Mouse (Mus musculus) liver, embryonic 15.5 days (tissue): Measurements from ENCODE around the gene Trmt10a. TPM values are rescaled to one million over a fixed set of nuclear protein-coding genes. Genes with fewer than 3 reads are reported as not detected.

Experiments used
- ATAC-seq: fragments of 200-750 bp; cut with Nextera tagmentation; 2 replicates; pipeline ENCODE4 v1.8.0; 2017; ENCODE audit warnings: moderate number of reproducible peaks, mild to moderate bottlenecking, moderate library complexity; ENCODE audit not compliant: insufficient read depth
- H3K27ac ChIP-seq: fragments of 300-500 bp; sonication (generic); replicated peaks from 2 replicates; pipeline ENCODE4 v1.5.1; 2015; ENCODE audit warnings: mild to moderate bottlenecking, inconsistent platforms
- H3K27me3 ChIP-seq: fragments of 300-500 bp; sonication (generic); 2 replicates; pipeline ENCODE4 v1.6.1; 2015; ENCODE audit warnings: mild to moderate bottlenecking, inconsistent platforms
- H3K36me3 ChIP-seq: fragments of 300-500 bp; sonication (generic); replicated peaks from 2 replicates; pipeline ENCODE4 v1.6.1; 2015; ENCODE audit warnings: moderate library complexity, mild to moderate bottlenecking, inconsistent platforms
- H3K4me1 ChIP-seq: fragments of 300-500 bp; sonication (generic); replicated peaks from 2 replicates; pipeline ENCODE4 v1.6.1; 2015; ENCODE audit warnings: inconsistent platforms
- H3K4me2 ChIP-seq: fragments of 300-500 bp; sonication (generic); 2 replicates; pipeline ENCODE4 v1.6.1; 2015; ENCODE audit warnings: moderate library complexity, mild to moderate bottlenecking, inconsistent platforms
- H3K4me3 ChIP-seq: fragments of 300-500 bp; sonication (generic); replicated peaks from 2 replicates; pipeline ENCODE4 v1.5.1; 2015; ENCODE audit warnings: mild to moderate bottlenecking, inconsistent platforms
- H3K9ac ChIP-seq: fragments of 300-500 bp; sonication (generic); 2 replicates; pipeline ENCODE4 v1.6.1; 2015; ENCODE audit warnings: moderate library complexity, mild to moderate bottlenecking, inconsistent platforms
- H3K9me3 ChIP-seq: fragments of 300-500 bp; sonication (generic); replicated peaks from 2 replicates; pipeline ENCODE4 v1.6.1; 2016; ENCODE audit warnings: inconsistent platforms
- WGBS: fragments of 180-500 bp; shearing (Covaris S2); methylation state at CpG from one replicate; pipeline ENCODE4 v1.1.7; 2015; ENCODE audit warnings: mixed read lengths; ENCODE audit not compliant: insufficient replicate concordance; 5-methylcytosine and 5-hydroxymethylcytosine counted together
- polyA plus RNA-seq: library from polyadenylated mRNA; unstranded; fragments of >200 nt; fragmentation: Nextera tagmentation; extraction: Ambion mirVana; gene quantifications from 2 replicates; pipeline ENCODE4 v1.2.1, GENCODE M21; 2015

The Trmt10a gene
- polyA plus RNA-seq, 1 experiment from 2014 or later, result 4.8 TPM

DNA sequence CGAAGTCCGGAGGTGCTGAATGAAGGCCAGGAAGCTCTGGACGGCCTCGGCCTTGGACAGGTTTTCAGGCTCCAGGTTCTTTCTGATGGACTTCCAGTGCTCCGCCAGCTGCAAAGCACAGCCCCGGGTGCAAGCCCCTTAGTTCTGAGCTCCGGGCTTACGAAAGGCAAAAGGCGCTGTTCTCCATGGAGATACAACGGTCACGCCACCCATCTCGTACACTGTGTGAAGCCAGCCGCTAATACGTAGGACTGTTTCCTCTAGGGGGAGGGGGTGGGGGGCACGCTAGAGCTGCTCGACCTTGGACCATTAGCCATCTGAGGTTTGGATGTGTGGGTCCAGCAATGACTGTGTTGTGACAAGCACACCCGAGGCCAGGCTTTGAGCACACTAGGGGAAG is 29.1 kb upstream of the Trmt10a start:
- Histone ChIP-seq H3K4me2 (no peak overlapping the region), H3K9me3 (no peaks in the 10 kb centered on the region), H3K4me3 (no peak overlapping the region), H3K27me3 (no peaks in the 10 kb centered on the region), H3K27ac (no peak overlapping the region), H3K4me1 (no peaks in the 10 kb centered on the region), H3K36me3 (0 out of 2 replicates have a peak, but pooled peaks cover 11% of the 10 kb centered on the region), H3K9ac (no peak overlapping the region)
- WGBS, result 78% methylated on average over 17 of the region's 17 CpGs
- no peak for ATAC-seq

DNA sequence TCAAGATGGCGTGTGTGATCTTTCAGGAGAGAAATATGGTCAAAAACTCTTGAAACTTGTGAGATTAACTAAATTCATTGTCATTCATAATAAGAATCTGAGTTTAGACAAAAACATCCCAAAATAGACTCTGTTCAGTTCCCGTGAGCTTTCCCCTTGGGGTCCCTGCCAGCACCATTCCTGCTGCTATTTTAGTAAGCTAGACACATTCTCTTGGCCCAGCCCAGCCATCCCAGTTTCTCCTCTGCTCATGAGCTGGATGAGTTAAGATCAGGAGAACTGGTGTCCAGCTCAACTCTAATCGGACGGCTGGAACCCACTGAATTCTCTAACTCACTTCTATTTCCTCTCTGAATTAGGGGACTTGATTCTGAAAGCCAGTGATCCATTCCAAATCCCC is 26.4 kb upstream of the Trmt10a start:
- no peak overlapping the region for H3K27ac ChIP-seq
- no peaks in the 10 kb centered on the region for H3K9me3 ChIP-seq
- H3K36me3 ChIP-seq, result 0 out of 2 replicates have a peak, but pooled peaks cover 11% of the 10 kb centered on the region
- no peak overlapping the region for H3K4me3 ChIP-seq
- H3K4me2 ChIP-seq, result no peak overlapping the region
- H3K4me1 ChIP-seq, result no peaks in the 10 kb centered on the region
- no peaks in the 10 kb centered on the region for H3K27me3 ChIP-seq
- ATAC-seq, result no peak
- 73% methylated on average over 4 of the region's 4 CpGs for WGBS
- no peak overlapping the region for H3K9ac ChIP-seq

DNA sequence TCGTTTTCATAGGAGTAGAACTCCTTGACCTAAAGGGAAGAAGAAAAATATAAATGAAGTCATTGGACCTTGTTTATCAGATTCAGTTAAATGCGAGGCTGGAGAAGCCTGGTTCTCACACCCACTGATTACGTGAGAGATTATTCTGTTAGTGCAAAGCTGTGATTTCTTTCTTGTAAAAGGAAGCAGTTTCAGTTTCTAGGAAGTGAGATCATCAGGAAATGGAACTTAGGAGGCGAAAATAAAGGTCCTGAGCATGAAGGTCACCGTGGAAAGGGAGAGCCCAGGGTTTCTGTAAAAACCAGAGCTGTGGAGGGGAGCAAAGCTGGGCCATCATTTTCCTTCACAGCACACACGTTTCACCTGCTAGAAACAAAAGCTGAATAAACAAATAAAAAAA is 24.9 kb upstream of the Trmt10a start:
- 45% methylated on average over 6 of the region's 6 CpGs for WGBS
- 0 out of 2 replicates have a peak, but pooled peaks cover 8% of the 10 kb centered on the region for H3K36me3 ChIP-seq
- no peak overlapping the region for H3K4me3 ChIP-seq
- H3K9me3 ChIP-seq, result no peaks in the 10 kb centered on the region
- ATAC-seq, result no peak
- no peaks in the 10 kb centered on the region for H3K27me3 ChIP-seq
- H3K4me1 ChIP-seq, result no peaks in the 10 kb centered on the region
- no peak overlapping the region for H3K4me2 ChIP-seq
- H3K27ac ChIP-seq, result no peak overlapping the region
- no peak overlapping the region for H3K9ac ChIP-seq

DNA sequence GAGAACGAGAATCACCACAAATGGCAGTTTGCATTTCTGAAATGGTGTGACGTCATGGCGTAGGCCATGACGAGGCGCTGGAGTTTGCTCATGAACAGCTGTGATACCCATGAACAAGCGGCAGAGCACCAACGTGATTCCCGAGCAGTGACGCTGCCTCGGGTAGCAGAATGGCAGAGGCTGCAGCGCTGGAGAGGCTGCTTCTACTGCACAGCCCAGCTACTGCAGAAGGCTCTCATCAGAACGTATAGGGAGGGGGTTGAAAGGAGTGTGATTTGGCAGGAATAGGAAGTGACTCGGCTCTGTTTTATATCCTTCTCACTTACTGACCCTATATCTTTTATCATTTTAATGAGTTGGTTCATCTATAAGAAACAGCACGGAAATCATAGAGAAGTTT is 24.4 kb upstream of the Trmt10a start:
- Histone ChIP-seq H3K4me1 (no peaks in the 10 kb centered on the region), H3K4me2 (no peak overlapping the region), H3K4me3 (no peak overlapping the region), H3K36me3 (0 out of 2 replicates have a peak, but pooled peaks cover 7% of the 10 kb centered on the region), H3K9ac (no peak overlapping the region), H3K27ac (no peak overlapping the region), H3K27me3 (no peaks in the 10 kb centered on the region), H3K9me3 (no peaks in the 10 kb centered on the region)
- 64% methylated on average over 14 of the region's 14 CpGs for WGBS
- no peak for ATAC-seq

DNA sequence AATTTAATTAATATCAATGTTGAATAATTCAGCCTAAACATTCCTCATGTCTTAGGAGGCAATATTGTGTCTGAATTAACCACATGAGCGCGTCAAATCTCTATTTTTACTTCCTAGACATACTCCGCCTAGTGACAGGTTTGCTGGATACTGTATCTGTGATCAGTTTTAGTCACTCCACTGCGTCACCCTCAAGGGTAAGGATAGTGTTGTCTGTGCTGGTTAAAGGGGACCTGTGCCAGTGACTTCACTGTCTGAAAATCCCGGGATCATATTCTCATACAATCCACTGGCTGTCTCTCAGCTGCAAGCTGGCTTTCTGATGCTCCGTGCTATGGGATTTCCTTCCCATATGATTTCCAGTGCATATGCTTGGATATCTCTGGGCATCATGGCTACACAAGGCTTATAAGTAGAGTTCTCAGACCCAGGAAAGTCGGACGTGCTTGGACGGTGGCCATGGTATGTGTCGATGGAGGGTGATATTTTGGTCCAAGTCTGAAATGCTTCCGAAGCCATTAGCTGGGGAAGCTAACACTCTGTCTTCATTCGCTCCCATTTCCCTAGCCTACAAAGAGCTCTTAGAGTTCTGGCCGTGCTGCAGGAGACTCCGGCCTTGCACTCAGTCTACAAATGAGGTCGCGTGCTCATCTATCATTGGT is 23.7 kb upstream of the Trmt10a start:
- H3K36me3 ChIP-seq, result no peaks in the 10 kb centered on the region
- no peak overlapping the region for H3K9ac ChIP-seq
- no peak overlapping the region for H3K4me2 ChIP-seq
- no peaks in the 10 kb centered on the region for H3K27me3 ChIP-seq
- WGBS, result 80% methylated on average over 16 of the region's 16 CpGs
- no peaks in the 10 kb centered on the region for H3K4me1 ChIP-seq
- no peaks in the 10 kb centered on the region for H3K9me3 ChIP-seq
- H3K4me3 ChIP-seq, result no peak overlapping the region
- ATAC-seq, result no peak
- no peak overlapping the region for H3K27ac ChIP-seq

DNA sequence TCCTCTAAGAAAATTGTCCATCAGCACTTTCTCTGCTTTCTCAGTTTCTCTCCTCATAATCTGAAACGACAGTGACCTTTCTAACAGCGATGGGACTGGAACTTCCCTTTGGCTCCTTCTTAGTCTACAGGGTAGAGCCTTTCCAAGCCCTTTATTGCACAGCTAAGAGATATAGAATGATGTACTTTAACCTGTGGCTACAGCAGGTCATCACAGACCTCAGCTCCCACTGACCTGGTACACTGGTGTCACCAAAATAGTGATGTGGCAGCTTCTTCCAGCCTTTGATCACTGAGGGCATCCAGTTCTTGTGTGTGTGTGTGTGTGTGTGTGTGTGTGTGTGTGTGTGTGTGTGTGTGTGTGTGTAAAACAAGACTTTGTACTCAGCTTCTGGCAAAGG is 21.8 kb upstream of the Trmt10a start:
- H3K27me3 ChIP-seq, result no peaks in the 10 kb centered on the region
- H3K9ac ChIP-seq, result no peak overlapping the region
- H3K36me3 ChIP-seq, result no peaks in the 10 kb centered on the region
- WGBS, result 81% methylated on average over 2 of the region's 2 CpGs
- H3K4me2 ChIP-seq, result no peak overlapping the region
- ATAC-seq, result no peak
- no peaks in the 10 kb centered on the region for H3K9me3 ChIP-seq
- no peak overlapping the region for H3K4me3 ChIP-seq
- no peak overlapping the region for H3K27ac ChIP-seq
- no peaks in the 10 kb centered on the region for H3K4me1 ChIP-seq

DNA sequence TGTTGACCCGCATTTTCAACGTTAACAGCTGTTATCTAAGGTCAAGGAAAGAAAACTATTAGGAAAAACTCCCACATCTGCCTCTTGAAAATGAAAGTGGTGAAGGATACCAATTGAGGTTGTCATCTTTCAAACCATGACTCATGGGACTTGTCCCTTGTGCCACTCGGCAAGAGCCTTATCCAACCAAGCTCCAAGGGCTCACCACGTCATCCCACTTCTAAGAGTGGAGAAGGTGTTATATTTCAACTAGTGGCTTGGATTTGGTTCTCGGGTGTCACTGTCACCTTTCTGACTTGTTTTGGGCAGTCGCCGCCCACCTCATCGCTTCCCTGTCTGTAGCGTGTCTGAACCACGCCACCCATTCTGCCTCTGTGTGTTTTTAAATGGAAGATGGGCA is 19.4 kb upstream of the Trmt10a start:
- H3K27ac ChIP-seq, result no peak overlapping the region
- WGBS, result 64% methylated on average over 10 of the region's 10 CpGs
- no peaks in the 10 kb centered on the region for H3K9me3 ChIP-seq
- no peak overlapping the region for H3K9ac ChIP-seq
- peaks cover 11% of the 10 kb centered on the region; the same call in 1 of the 2 replicates for H3K4me1 ChIP-seq
- no peaks in the 10 kb centered on the region for H3K27me3 ChIP-seq
- H3K4me3 ChIP-seq, result no peak overlapping the region
- H3K4me2 ChIP-seq, result no peak overlapping the region
- H3K36me3 ChIP-seq, result no peaks in the 10 kb centered on the region
- no peak for ATAC-seq

DNA sequence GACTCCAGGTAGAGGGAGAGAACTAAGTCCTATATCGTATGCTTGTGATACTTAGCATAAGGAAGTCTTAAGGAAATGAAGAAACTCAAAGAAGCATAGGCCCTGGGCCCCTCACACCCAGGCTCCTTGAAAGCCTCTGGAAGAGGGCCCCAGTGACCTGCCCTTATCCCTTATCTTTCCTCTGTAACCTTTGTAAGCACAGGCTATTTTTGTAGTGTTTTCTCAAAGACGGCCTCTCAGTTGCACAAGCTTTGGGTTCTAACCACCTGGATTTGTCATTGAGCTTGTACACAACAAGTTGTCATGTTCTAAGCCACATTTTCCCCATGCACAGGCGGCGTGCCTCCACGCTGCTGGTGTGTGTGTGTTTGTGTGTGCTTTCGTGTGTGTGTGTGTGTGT is 14.1 kb upstream of the Trmt10a start:
- 58% methylated on average over 6 of the region's 6 CpGs for WGBS
- peak overlapping the region; percentile 3; the same call in 1 of the 2 replicates for H3K4me3 ChIP-seq

DNA sequence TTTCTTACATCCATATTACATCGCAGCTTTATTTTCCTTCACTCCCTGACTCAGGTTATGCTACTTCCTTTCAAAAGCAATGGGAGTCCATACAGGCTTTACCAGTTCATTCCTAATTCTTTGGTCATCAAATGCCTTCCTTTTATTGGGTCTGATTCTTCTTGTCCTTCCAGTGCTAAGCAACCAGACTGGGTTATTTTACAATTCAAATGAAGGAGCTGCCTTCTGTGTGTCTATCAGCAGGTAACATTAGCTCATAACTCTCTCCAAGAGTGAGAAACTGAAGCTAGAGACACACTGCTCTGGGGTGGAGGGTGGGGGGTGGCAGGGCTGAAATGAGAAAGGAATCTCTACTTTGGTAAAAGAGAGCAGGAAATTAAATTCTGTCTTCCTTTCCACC is 12.6 kb upstream of the Trmt10a start:
- ATAC-seq, result no peak
- Histone ChIP-seq H3K27me3 (no peaks in the 10 kb centered on the region), H3K27ac (peak overlapping the region; percentile 51; the same call in 1 of the 2 replicates), H3K4me3 (peak overlapping the region; percentile 44), H3K4me2 (no peak overlapping the region), H3K4me1 (peaks cover 11% of the 10 kb centered on the region; the same call in 1 of the 2 replicates), H3K36me3 (no peaks in the 10 kb centered on the region), H3K9me3 (no peaks in the 10 kb centered on the region), H3K9ac (no peak overlapping the region)
- 50% methylated on average over 1 of the region's 1 CpGs for WGBS

More for the DNA sequence above, 14.1 kb upstream of the Trmt10a start:
- H3K27ac ChIP-seq, result no peak overlapping the region
- peak; percentile 29; the same call in 1 of the 2 replicates for ATAC-seq
- peak overlapping the region; percentile 36 for H3K4me2 ChIP-seq
- H3K9me3 ChIP-seq, result no peaks in the 10 kb centered on the region
- no peaks in the 10 kb centered on the region for H3K36me3 ChIP-seq
- no peak overlapping the region for H3K9ac ChIP-seq
- no peaks in the 10 kb centered on the region for H3K27me3 ChIP-seq
- H3K4me1 ChIP-seq, result peaks cover 11% of the 10 kb centered on the region; the same call in 1 of the 2 replicates

DNA sequence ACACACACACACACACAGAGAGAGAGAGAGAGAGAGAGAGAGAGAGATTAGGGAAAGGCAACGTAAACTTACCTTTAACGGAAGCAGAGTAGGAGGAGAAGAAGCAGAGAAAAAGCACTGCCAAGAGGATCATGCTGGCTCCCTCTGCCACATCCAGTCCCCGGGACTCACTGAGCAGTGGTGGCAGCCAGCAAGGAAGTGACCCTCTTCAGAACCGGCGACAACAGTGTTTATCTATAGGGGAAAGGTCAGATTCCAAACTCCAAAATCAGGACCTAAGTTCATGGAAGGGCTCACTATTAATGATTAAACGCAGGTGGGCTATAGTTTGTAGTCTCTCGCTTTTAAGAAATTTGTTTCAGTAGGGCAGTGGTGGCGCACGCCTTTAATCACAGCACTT is 12.1 kb upstream of the Trmt10a start:
- Histone ChIP-seq H3K9ac (no peak overlapping the region), H3K36me3 (no peaks in the 10 kb centered on the region), H3K4me1 (peaks cover 11% of the 10 kb centered on the region; the same call in 1 of the 2 replicates), H3K27me3 (no peaks in the 10 kb centered on the region), H3K4me3 (peak overlapping the region; percentile 44), H3K4me2 (no peak overlapping the region), H3K27ac (peak overlapping the region; percentile 51; the same call in 1 of the 2 replicates), H3K9me3 (no peaks in the 10 kb centered on the region)
- peak; percentile 76 for ATAC-seq
- 61% methylated on average over 9 of the region's 9 CpGs for WGBS

DNA sequence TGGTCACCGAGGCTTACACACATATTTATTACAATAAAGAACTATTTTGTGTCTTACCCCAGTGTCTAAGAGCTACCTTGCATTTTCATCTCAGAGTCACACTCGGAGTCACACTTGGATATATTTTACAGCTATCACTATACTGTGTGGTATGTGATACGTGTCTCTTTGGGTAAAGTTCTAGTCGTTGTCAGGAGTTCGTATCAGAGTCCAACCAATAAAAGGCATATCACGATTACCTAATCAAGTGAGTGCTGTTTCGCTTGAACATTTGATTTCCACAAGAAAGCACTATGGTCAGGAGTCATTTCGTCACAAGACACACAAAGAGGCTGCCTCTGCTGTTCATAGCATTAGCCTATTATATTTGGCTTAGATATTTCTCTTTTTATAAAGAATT is 9.8 kb upstream of the Trmt10a start:
- Histone ChIP-seq H3K27me3 (no peaks in the 10 kb centered on the region), H3K4me3 (no peak overlapping the region), H3K36me3 (no peaks in the 10 kb centered on the region), H3K9me3 (no peaks in the 10 kb centered on the region), H3K27ac (no peak overlapping the region), H3K4me1 (0 out of 2 replicates have a peak, but pooled peaks cover 2% of the 10 kb centered on the region), H3K9ac (no peak overlapping the region), H3K4me2 (no peak overlapping the region)
- ATAC-seq, result no peak
- 70% methylated on average over 8 of the region's 8 CpGs for WGBS

DNA sequence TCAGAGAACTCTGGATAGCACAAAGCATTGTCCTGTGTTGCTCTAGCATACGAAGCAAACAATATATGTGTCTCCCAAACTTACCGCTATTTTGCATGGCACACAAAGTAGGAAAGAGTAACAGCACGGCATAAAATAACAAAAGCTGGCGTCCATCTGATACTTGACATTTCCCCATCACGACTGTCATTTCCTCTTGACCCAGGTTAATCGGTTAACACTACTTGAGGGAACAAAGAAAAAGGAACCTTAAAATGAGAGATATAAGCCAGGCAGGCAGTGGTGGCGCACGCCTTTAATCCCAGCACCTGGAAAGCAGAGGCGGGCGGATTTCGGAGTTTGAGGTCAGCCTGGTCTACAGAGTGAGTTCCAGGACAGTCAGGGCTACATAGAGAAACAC is 9.3 kb upstream of the Trmt10a start:
- ATAC-seq, result no peak
- H3K27ac ChIP-seq, result no peak overlapping the region
- H3K4me3 ChIP-seq, result no peak overlapping the region
- no peak overlapping the region for H3K9ac ChIP-seq
- H3K4me2 ChIP-seq, result no peak overlapping the region
- H3K4me1 ChIP-seq, result no peaks in the 10 kb centered on the region
- no peaks in the 10 kb centered on the region for H3K36me3 ChIP-seq
- H3K9me3 ChIP-seq, result no peaks in the 10 kb centered on the region
- 49% methylated on average over 11 of the region's 11 CpGs for WGBS
- H3K27me3 ChIP-seq, result no peaks in the 10 kb centered on the region
